Mouse (Mus musculus): ENCODE data around the gene Herc1. TPM values are rescaled to one million over a fixed set of nuclear protein-coding genes. Genes with fewer than 3 reads are reported as not detected.

Gene Herc1
- total and polyA plus RNA-seq, 2 experiments from 2014 or later, result 11.6 to 24.9 TPM

GRCm38 (mm10) chr9:66516296-66516940 lies 166.2 kb downstream of the Herc1 start:
- no peaks in the 10 kb centered on the region for H3K27me3 ChIP-seq (ENCODE audit: control insufficient read depth, insufficient read depth, low read length)
- DNase-seq (ENCODE audit: low spot score) (no peak), ATAC-seq (ENCODE audit: insufficient read depth, low read depth) (no peak)
- H3K4me1 ChIP-seq (ENCODE audit: control insufficient read depth, insufficient read depth), result peaks cover 4% of the 10 kb centered on the region; the same call in 1 of the 2 replicates
- TF ChIP-seq EP300 (IDR thresholded peaks at IDR 0.05; ENCODE audit: low read depth), result no peak
- no peak for TF ChIP-seq CTCF (IDR thresholded peaks at IDR 0.05; ENCODE audit: low read depth)
- H3K4me2 ChIP-seq (ENCODE audit: low read depth, low read length), result no peak overlapping the region
- H3K36me3 ChIP-seq (replicated peaks; ENCODE audit: control insufficient read depth, insufficient read depth, low read length), result peaks cover 49% of the 10 kb centered on the region
- 72% methylated on average over 6 of the region's 6 CpGs for WGBS
- H3K9ac ChIP-seq (replicated peaks; ENCODE audit: low read depth, low read length), result no peak overlapping the region
- H3K27ac ChIP-seq (ENCODE audit: low read depth), result 0 out of 2 replicates have a peak overlapping the region, but pooled peaks have one; percentile 6
- H3K4me3 ChIP-seq (ENCODE audit: low read depth, low read length), result no peak overlapping the region
- no peaks in the 10 kb centered on the region for H3K9me3 ChIP-seq (replicated peaks; ENCODE audit: control insufficient read depth, low read length)

GRCm38 (mm10) chr9:66517746-66518145 lies 167.5 kb downstream of the Herc1 start:
- H3K36me3 ChIP-seq (replicated peaks; ENCODE audit: control insufficient read depth, insufficient read depth, low read length), result peaks cover 53% of the 10 kb centered on the region
- no peak overlapping the region for H3K4me2 ChIP-seq (ENCODE audit: low read depth, low read length)
- no peaks in the 10 kb centered on the region for H3K9me3 ChIP-seq (replicated peaks; ENCODE audit: control insufficient read depth, low read length)
- no peak overlapping the region for H3K9ac ChIP-seq (replicated peaks; ENCODE audit: low read depth, low read length)
- H3K27me3 ChIP-seq (ENCODE audit: control insufficient read depth, insufficient read depth, low read length), result no peaks in the 10 kb centered on the region
- ATAC-seq (ENCODE audit: insufficient read depth, low read depth) (no peak), DNase-seq (ENCODE audit: low spot score) (no peak)
- no peak overlapping the region for H3K4me3 ChIP-seq (ENCODE audit: low read depth, low read length)
- peaks cover 4% of the 10 kb centered on the region; the same call in 1 of the 2 replicates for H3K4me1 ChIP-seq (ENCODE audit: control insufficient read depth, insufficient read depth)
- WGBS, result 84% methylated on average over 10 of the region's 10 CpGs
- no peak overlapping the region for H3K27ac ChIP-seq (ENCODE audit: low read depth)
- TF ChIP-seq EP300 (IDR thresholded peaks at IDR 0.05; ENCODE audit: low read depth) (no peak), CTCF (IDR thresholded peaks at IDR 0.05; ENCODE audit: low read depth) (no peak)

- DNase-seq (ENCODE audit: low spot score) (no peak), ATAC-seq (ENCODE audit: insufficient read depth, low read depth) (no peak)
- Histone ChIP-seq H3K27me3 (ENCODE audit: control insufficient read depth, insufficient read depth, low read length) (no peaks in the 10 kb centered on the region), H3K36me3 (replicated peaks; ENCODE audit: control insufficient read depth, insufficient read depth, low read length) (peaks cover 53% of the 10 kb centered on the region), H3K4me3 (ENCODE audit: low read depth, low read length) (no peak overlapping the region), H3K9ac (replicated peaks; ENCODE audit: low read depth, low read length) (no peak overlapping the region), H3K4me1 (ENCODE audit: control insufficient read depth, insufficient read depth) (0 out of 2 replicates have a peak, but pooled peaks cover 4% of the 10 kb centered on the region), H3K4me2 (ENCODE audit: low read depth, low read length) (no peak overlapping the region), H3K27ac (ENCODE audit: low read depth) (no peak overlapping the region), H3K9me3 (replicated peaks; ENCODE audit: control insufficient read depth, low read length) (no peaks in the 10 kb centered on the region)
- 90% methylated on average over 5 of the region's 5 CpGs for WGBS
- TF ChIP-seq EP300 (IDR thresholded peaks at IDR 0.05; ENCODE audit: low read depth), result no peak
- TF ChIP-seq CTCF (IDR thresholded peaks at IDR 0.05; ENCODE audit: low read depth), result no peak
Measured at GRCm38 (mm10) chr9:66518251-66518650, 168.0 kb downstream of the Herc1 start.

GRCm38 (mm10) chr9:66518901-66519300 lies 168.7 kb downstream of the Herc1 start:
- Histone ChIP-seq H3K9me3 (replicated peaks; ENCODE audit: control insufficient read depth, low read length) (no peaks in the 10 kb centered on the region), H3K36me3 (replicated peaks; ENCODE audit: control insufficient read depth, insufficient read depth, low read length) (peaks cover 59% of the 10 kb centered on the region), H3K4me1 (ENCODE audit: control insufficient read depth, insufficient read depth) (0 out of 2 replicates have a peak, but pooled peaks cover 4% of the 10 kb centered on the region), H3K4me2 (ENCODE audit: low read depth, low read length) (no peak overlapping the region), H3K27me3 (ENCODE audit: control insufficient read depth, insufficient read depth, low read length) (no peaks in the 10 kb centered on the region), H3K9ac (replicated peaks; ENCODE audit: low read depth, low read length) (no peak overlapping the region), H3K4me3 (ENCODE audit: low read depth, low read length) (no peak overlapping the region), H3K27ac (ENCODE audit: low read depth) (no peak overlapping the region)
- ATAC-seq (ENCODE audit: insufficient read depth, low read depth), result no peak
- 53% methylated on average over 5 of the region's 5 CpGs for WGBS
- no peak for TF ChIP-seq CTCF (IDR thresholded peaks at IDR 0.05; ENCODE audit: low read depth)
- DNase-seq (ENCODE audit: low spot score), result no peak

GRCm38 (mm10) chr9:66520299-66520698 lies 170.0 kb downstream of the Herc1 start:
- Histone ChIP-seq H3K27me3 (ENCODE audit: control insufficient read depth, insufficient read depth, low read length) (no peaks in the 10 kb centered on the region), H3K36me3 (replicated peaks; ENCODE audit: control insufficient read depth, insufficient read depth, low read length) (peaks cover 69% of the 10 kb centered on the region), H3K9ac (replicated peaks; ENCODE audit: low read depth, low read length) (no peak overlapping the region), H3K4me1 (ENCODE audit: control insufficient read depth, insufficient read depth) (no peaks in the 10 kb centered on the region), H3K9me3 (replicated peaks; ENCODE audit: control insufficient read depth, low read length) (no peaks in the 10 kb centered on the region), H3K27ac (ENCODE audit: low read depth) (no peak overlapping the region), H3K4me2 (ENCODE audit: low read depth, low read length) (no peak overlapping the region), H3K4me3 (ENCODE audit: low read depth, low read length) (no peak overlapping the region)
- no peak for DNase-seq (ENCODE audit: low spot score)
- no peak for ATAC-seq (ENCODE audit: insufficient read depth, low read depth)
- TF ChIP-seq CTCF (IDR thresholded peaks at IDR 0.05; ENCODE audit: low read depth) (no peak), EP300 (IDR thresholded peaks at IDR 0.05; ENCODE audit: low read depth) (no peak)
- 94% methylated on average over 4 of the region's 4 CpGs for WGBS

- no peak for ATAC-seq (ENCODE audit: insufficient read depth, low read depth)
- peaks cover 70% of the 10 kb centered on the region for H3K36me3 ChIP-seq (replicated peaks; ENCODE audit: control insufficient read depth, insufficient read depth, low read length)
Measured at GRCm38 (mm10) chr9:66521595-66521994, 171.3 kb downstream of the Herc1 start.

More at GRCm38 (mm10) chr9:66521595-66521994, 171.3 kb downstream of the Herc1 start:
- TF ChIP-seq EP300 (IDR thresholded peaks at IDR 0.05; ENCODE audit: low read depth), result no peak
- TF ChIP-seq CTCF (IDR thresholded peaks at IDR 0.05; ENCODE audit: low read depth), result no peak
- Histone ChIP-seq H3K9ac (replicated peaks; ENCODE audit: low read depth, low read length) (no peak overlapping the region), H3K9me3 (replicated peaks; ENCODE audit: control insufficient read depth, low read length) (no peaks in the 10 kb centered on the region), H3K27me3 (ENCODE audit: control insufficient read depth, insufficient read depth, low read length) (no peaks in the 10 kb centered on the region), H3K4me1 (ENCODE audit: control insufficient read depth, insufficient read depth) (no peaks in the 10 kb centered on the region), H3K4me2 (ENCODE audit: low read depth, low read length) (no peak overlapping the region), H3K27ac (ENCODE audit: low read depth) (no peak overlapping the region), H3K4me3 (ENCODE audit: low read depth, low read length) (no peak overlapping the region)
- DNase-seq (ENCODE audit: low spot score), result no peak
- WGBS, result 95% methylated on average over 3 of the region's 3 CpGs

All from heart, postnatal 0 days (tissue).